Mouse (Mus musculus): ENCODE results near the gene Fam98c. TPM values are rescaled to one million over a fixed set of nuclear protein-coding genes. Genes with fewer than 3 reads are reported as not detected.
A peak's percentile ranks its signal among the peaks of the same experiment; 100 is the strongest.
"Not testable (repeated sequence)": the region's sequence is repeated elsewhere in the genome, so short reads cannot be mapped to it uniquely, and the experiment has no call there.

Fam98c gene
- total RNA-seq (2012; rRNA removed), result 20.8 and 42.5 TPM in 2 replicates

DNA sequence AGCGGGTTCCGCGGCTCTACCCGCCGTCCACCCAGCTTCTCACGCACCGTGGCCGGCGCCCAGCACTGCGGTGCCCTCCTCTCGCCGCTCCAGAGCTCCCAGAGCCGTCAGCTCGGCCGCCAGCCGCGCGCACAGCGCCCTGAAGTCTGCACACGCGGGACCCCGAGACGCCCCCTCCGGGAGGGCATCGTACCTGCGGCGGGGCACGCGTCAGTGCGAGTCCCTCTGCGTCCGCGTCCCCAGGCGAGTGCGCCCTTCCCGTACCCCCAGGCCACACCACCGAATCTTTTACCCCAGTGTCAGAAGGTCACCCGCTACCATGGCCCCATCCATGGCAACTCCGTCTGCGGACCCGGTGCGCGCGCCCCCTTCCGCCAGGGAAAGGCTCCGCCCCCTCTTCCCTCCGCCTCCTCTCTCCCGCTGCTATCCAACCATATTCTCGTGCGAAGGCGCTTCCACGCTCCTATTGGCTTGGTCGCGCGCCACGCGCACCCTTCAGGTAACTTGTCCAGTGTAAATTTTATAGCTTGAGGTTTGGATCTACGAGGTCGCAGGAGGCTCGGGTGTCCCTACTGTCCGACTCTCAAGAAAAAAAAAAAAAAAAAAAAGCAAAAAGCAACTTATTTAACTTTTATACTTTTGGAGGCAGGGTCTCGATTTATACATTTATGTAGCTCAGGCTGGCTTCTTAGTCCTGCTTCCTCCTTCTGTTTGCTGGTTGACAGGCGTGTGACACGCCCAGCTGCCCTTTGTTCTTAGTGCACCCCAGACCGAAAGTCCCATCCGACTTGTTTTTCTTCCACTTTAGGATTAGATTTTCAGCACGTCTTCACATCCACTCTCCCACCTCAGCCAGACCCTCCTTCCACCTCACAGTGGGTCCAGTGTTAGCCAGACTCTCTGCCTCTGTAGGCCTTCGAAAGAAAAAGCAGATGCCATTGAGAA lies at the start of gene Fam98c:
TSS of gene Fam98c (minus strand) at position 397 of the 945 bp plus-strand sequence.
- H3K36me3 ChIP-seq (ENCODE audit: control insufficient read depth, insufficient read depth, low read length, poor library complexity, severe bottlenecking), result no peaks in the 10 kb centered on the region
- peak within 1 kb of the TSS; percentile 79 for H3K9ac ChIP-seq (ENCODE audit: insufficient read depth, low read depth, low read length, poor library complexity, severe bottlenecking)
- peaks cover 3 to 12% of the 10 kb centered on the region in 2 experiments; a peak in 2 of 4 replicates for H3K4me1 ChIP-seq (ENCODE audit: control insufficient read depth in 2 of 2, insufficient read depth in 2 of 2, low read length in 2 of 2, poor library complexity in 1 of 2)
- in situ Hi-C loops (cut with MboI; ENCODE audit: low sequenced_read_pairs in 2 of 2, unreplicated experiment in 2 of 2), result no loop called here
- no peak for DNase-seq (ENCODE audit: low read depth, low spot score)
- H3K4me3 ChIP-seq (ENCODE audit: insufficient read depth in 1 of 2, low read depth in 1 of 2, low read length in 2 of 2, poor library complexity in 1 of 2, severe bottlenecking in 1 of 2), result peak within 1 kb of the TSS; percentile 83 to 89
- no peaks in the 10 kb centered on the region for H3K9me3 ChIP-seq (ENCODE audit: control insufficient read depth, insufficient read depth, low read depth, low read length)
- peak within 1 kb of the TSS; percentile 15; the same call in 1 of the 2 replicates for H3K27ac ChIP-seq (ENCODE audit: insufficient read depth, low read depth, low read length, poor library complexity, severe bottlenecking)
- 0 out of 2 replicates have a peak, but pooled peaks have one; percentile 32 for TF ChIP-seq ZNF384 (IDR thresholded peaks at IDR 0.05; ENCODE audit: low read depth, low read length)
- TF ChIP-seq MAFK (IDR thresholded peaks at IDR 0.05; ENCODE audit: insufficient read depth, low read depth, low read length), result no peak
- TF ChIP-seq CHD2 (IDR thresholded peaks at IDR 0.05; ENCODE audit: low read depth, low read length), result no peak
- TF ChIP-seq ZC3H11A (IDR thresholded peaks at IDR 0.05; ENCODE audit: borderline replicate concordance, low read depth, low read length), result no peak
- 0 out of 2 replicates have a peak, but pooled peaks have one; percentile 39 for TF ChIP-seq HCFC1 (IDR thresholded peaks at IDR 0.05; ENCODE audit: borderline replicate concordance, insufficient read depth, low read length)

DNA sequence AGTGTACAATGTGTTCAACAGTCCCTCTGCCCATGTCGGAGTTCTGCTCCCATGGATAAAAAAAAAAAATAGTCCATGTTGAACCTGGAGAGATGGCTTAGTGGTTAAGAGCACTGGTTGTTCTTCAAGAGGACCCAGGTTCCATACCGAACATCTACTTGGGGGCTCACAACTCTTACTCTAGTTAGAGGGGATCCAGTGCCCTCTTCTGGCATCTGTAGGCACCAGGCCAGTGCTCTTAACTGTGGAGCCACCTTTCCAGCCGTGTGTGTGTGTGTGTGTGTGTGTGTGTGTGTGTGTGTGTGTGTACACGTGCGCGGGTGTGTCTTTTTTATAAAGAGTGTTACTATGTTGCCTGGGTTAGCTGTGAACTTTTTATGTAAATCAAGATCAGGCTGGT lies 46.5 kb upstream of the Fam98c start:
- H3K4me3 ChIP-seq (ENCODE audit: insufficient read depth in 1 of 2, low read depth in 1 of 2, low read length in 2 of 2, poor library complexity in 1 of 2, severe bottlenecking in 1 of 2), result no peak overlapping the region
- no peak overlapping the region for H3K27ac ChIP-seq (ENCODE audit: insufficient read depth, low read depth, low read length, poor library complexity, severe bottlenecking)
- H3K9ac ChIP-seq (ENCODE audit: insufficient read depth, low read depth, low read length, poor library complexity, severe bottlenecking), result no peak overlapping the region
- in situ Hi-C loops (cut with MboI; ENCODE audit: low sequenced_read_pairs in 2 of 2, unreplicated experiment in 2 of 2), result loop anchor here (5.0 to 10.0 kb wide), 2 partner anchors 512 to 515 kb away; no protein-coding TSS in a partner anchor
- no peak for TF ChIP-seq HCFC1 (IDR thresholded peaks at IDR 0.05; ENCODE audit: borderline replicate concordance, insufficient read depth, low read length)
- no peak for TF ChIP-seq ZC3H11A (IDR thresholded peaks at IDR 0.05; ENCODE audit: borderline replicate concordance, low read depth, low read length)
- no peak for TF ChIP-seq ZNF384 (IDR thresholded peaks at IDR 0.05; ENCODE audit: low read depth, low read length)
- no peak for TF ChIP-seq CHD2 (IDR thresholded peaks at IDR 0.05; ENCODE audit: low read depth, low read length)
- no peak for TF ChIP-seq MAFK (IDR thresholded peaks at IDR 0.05; ENCODE audit: insufficient read depth, low read depth, low read length)
- no peaks in the 10 kb centered on the region for H3K9me3 ChIP-seq (ENCODE audit: control insufficient read depth, insufficient read depth, low read depth, low read length)
- no peaks in the 10 kb centered on the region for H3K36me3 ChIP-seq (ENCODE audit: control insufficient read depth, insufficient read depth, low read length, poor library complexity, severe bottlenecking)
- no peaks in the 10 kb centered on the region for H3K4me1 ChIP-seq (ENCODE audit: control insufficient read depth in 2 of 2, insufficient read depth in 2 of 2, low read length in 2 of 2, poor library complexity in 1 of 2)
- DNase-seq (ENCODE audit: low read depth, low spot score), result no peak

DNA sequence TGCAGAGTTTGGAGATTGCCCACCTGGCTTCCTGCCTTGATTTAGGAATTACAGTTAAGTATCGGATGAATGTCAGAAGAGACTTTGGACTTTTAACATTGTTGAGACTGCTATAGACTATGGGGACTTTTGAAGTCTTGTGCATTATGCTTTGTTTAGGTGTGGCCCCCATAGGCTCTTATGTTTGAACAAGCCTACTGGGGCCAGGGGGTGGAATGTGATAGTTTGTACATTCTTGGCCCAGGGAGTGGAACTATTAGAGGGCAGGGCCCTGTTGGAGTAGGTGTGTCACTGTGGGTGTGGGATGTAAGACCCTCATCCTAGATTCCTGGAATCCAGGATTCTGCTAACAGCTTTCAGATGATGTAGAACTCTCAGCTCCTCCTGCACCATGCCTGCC lies 38.2 kb upstream of the Fam98c start:
- H3K9ac ChIP-seq (ENCODE audit: insufficient read depth, low read depth, low read length, poor library complexity, severe bottlenecking); H3K4me1 ChIP-seq (ENCODE audit: control insufficient read depth in 2 of 2, insufficient read depth in 2 of 2, low read length in 2 of 2, poor library complexity in 1 of 2); H3K36me3 ChIP-seq (ENCODE audit: control insufficient read depth, insufficient read depth, low read length, poor library complexity, severe bottlenecking); H3K27ac ChIP-seq (ENCODE audit: insufficient read depth, low read depth, low read length, poor library complexity, severe bottlenecking); H3K9me3 ChIP-seq (ENCODE audit: control insufficient read depth, insufficient read depth, low read depth, low read length); H3K4me3 ChIP-seq (ENCODE audit: insufficient read depth in 1 of 2, low read depth in 1 of 2, low read length in 2 of 2, poor library complexity in 1 of 2, severe bottlenecking in 1 of 2); DNase-seq (ENCODE audit: low read depth, low spot score); in situ Hi-C loops (cut with MboI; ENCODE audit: low sequenced_read_pairs in 2 of 2, unreplicated experiment in 2 of 2): not testable (repeated sequence)

DNA sequence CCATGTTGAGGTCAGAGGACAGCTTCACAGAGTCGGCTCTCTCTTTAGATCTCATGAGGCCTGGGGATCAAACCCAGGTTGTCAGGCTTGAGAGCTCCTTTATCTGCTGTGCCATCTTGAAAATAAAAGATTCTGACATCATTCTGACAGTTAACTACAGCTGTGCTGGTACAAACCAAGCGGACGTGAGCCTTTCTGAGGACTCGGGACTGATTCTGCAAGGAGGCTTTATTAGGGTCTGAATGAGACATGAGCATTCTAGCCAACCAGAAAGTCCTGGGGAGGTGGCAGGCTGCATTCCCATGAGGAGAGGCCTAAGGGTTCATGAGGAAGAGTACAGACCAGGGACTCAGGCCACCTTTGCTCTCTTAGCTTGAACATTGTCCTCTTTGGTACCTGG lies 25.3 kb upstream of the Fam98c start:
- peak overlapping the region; percentile 17; the same call in 1 of the 2 replicates for H3K9ac ChIP-seq (ENCODE audit: insufficient read depth, low read depth, low read length, poor library complexity, severe bottlenecking)
- H3K4me1 ChIP-seq (ENCODE audit: control insufficient read depth in 2 of 2, insufficient read depth in 2 of 2, low read length in 2 of 2, poor library complexity in 1 of 2); in situ Hi-C loops (cut with MboI; ENCODE audit: low sequenced_read_pairs in 2 of 2, unreplicated experiment in 2 of 2); H3K9me3 ChIP-seq (ENCODE audit: control insufficient read depth, insufficient read depth, low read depth, low read length); H3K36me3 ChIP-seq (ENCODE audit: control insufficient read depth, insufficient read depth, low read length, poor library complexity, severe bottlenecking); H3K4me3 ChIP-seq (ENCODE audit: insufficient read depth in 1 of 2, low read depth in 1 of 2, low read length in 2 of 2, poor library complexity in 1 of 2, severe bottlenecking in 1 of 2); H3K27ac ChIP-seq (ENCODE audit: insufficient read depth, low read depth, low read length, poor library complexity, severe bottlenecking); DNase-seq (ENCODE audit: low read depth, low spot score): not testable (repeated sequence)

DNA sequence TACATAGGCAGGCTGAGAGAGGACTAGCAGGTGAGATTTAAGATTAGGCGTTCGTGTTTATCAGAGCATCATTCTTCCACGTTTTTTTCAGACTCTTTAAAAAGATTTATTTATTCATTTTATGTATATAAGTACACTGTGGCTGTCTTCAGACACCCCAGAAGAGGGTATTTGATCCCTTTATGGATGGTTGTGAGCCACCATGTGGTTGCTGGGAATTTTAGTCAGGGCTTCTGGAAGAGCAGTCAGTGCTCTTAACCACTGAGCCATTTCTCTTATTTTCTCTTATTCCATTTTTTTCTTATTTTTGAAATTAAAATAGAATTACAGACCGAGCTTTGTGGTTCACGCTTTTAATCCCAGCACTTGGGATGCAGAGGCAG lies 24.8 kb upstream of the Fam98c start:
- no peaks in the 10 kb centered on the region for H3K9me3 ChIP-seq (ENCODE audit: control insufficient read depth, insufficient read depth, low read depth, low read length)
- no peak for TF ChIP-seq ZNF384 (IDR thresholded peaks at IDR 0.05; ENCODE audit: low read depth, low read length)
- TF ChIP-seq HCFC1 (IDR thresholded peaks at IDR 0.05; ENCODE audit: borderline replicate concordance, insufficient read depth, low read length), result no peak
- TF ChIP-seq ZC3H11A (IDR thresholded peaks at IDR 0.05; ENCODE audit: borderline replicate concordance, low read depth, low read length), result no peak
- no peak for TF ChIP-seq MAFK (IDR thresholded peaks at IDR 0.05; ENCODE audit: insufficient read depth, low read depth, low read length)
- no peak for TF ChIP-seq CHD2 (IDR thresholded peaks at IDR 0.05; ENCODE audit: low read depth, low read length)
- DNase-seq (ENCODE audit: low read depth, low spot score), result no peak
- H3K9ac ChIP-seq (ENCODE audit: insufficient read depth, low read depth, low read length, poor library complexity, severe bottlenecking), result no peak overlapping the region
- no peak overlapping the region for H3K4me3 ChIP-seq (ENCODE audit: insufficient read depth in 1 of 2, low read depth in 1 of 2, low read length in 2 of 2, poor library complexity in 1 of 2, severe bottlenecking in 1 of 2)
- in situ Hi-C loops (cut with MboI; ENCODE audit: low sequenced_read_pairs in 2 of 2, unreplicated experiment in 2 of 2), result no loop called here
- peaks cover 3 to 5% of the 10 kb centered on the region in 2 experiments; a peak in 2 of 4 replicates for H3K4me1 ChIP-seq (ENCODE audit: control insufficient read depth in 2 of 2, insufficient read depth in 2 of 2, low read length in 2 of 2, poor library complexity in 1 of 2)
- no peak overlapping the region for H3K27ac ChIP-seq (ENCODE audit: insufficient read depth, low read depth, low read length, poor library complexity, severe bottlenecking)
- peaks cover 13% of the 10 kb centered on the region for H3K36me3 ChIP-seq (ENCODE audit: control insufficient read depth, insufficient read depth, low read length, poor library complexity, severe bottlenecking)

All from ES-E14 (cell line).